Mouse (Mus musculus): ENCODE results near the gene Nr4a1. TPM values are rescaled to one million over a fixed set of nuclear protein-coding genes. Genes with fewer than 3 reads are reported as not detected.

The Nr4a1 gene
- total RNA-seq, 2 experiments from 2014 or later, result 37.0 to 45.0 TPM

DNA sequence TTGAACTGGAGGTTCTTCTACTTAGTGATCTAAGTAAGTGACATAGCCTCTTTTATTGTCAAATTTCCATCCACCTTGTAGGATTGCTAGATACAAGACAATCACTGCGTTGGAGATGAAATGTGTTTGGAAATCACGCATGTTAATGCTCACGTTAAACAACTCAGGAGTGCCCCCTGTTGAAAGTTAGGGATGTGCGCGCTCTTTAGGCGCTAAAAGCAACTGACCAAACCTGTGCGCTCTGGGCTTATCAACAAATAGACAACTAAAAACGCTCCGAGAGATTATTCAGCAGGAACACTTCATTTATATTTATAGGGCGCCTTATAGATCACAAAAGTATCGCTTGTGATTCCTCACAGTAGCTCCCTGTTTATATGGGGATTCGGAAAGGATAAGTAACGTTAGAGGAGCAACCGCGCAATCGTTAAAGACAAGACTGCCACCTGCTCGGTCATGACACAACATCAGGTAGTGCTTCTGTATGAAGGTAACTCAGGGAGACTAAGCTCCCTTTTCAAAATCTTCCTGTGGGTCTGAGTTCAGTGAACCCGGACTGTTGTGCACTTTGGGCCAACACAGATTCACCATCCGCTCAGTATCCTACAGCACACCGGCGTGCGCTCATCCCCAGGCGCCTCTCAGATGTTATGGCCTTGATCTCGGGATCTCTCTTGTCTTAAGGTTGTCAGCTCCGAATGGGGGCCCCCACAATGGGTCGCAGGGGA, 29.3 kb downstream of the Nr4a1 start:
- ATAC-seq (ENCODE audit: poor library complexity, severe bottlenecking), result peak; percentile 60

DNA sequence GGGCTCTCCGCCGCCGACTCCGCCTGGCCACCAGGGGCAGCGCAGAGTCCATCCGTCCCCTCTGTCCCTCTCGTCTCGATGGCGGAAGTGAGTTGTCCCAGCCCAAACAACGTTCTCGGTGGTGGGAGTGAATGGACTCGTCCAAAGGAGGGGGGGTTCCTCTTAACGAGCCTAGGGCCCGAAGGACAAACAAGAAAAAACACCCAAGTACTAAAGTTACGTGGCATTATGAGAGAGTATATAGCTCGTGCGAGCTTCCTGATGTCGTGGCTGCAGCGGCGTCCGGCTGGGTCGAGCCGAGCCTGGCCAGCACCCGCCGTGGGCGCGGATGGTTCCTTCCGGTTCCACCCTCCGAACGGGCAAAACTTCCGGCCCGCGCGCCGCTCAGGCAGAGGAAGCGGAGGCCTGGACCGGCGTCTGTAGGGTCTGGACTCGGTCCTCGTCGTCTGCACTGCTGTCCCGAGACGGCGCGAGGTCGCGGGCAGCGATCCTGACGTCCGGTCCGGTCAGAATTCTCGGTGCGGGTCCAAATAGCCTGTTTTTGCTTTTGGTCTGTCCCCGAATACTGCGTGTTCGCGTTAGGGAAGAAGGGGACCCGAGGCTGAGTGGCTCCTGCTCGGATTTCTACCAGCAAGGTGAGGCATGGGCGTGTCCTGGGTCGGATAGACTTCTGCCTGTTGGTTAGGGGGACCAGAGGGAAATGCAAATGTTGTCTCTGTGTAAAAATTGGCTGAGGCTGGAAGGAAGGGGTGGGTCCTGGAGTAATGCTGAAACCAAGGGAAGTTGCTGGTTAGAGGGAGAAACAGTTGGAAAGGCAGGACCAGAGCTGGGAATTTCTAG, 30.1 kb downstream of the Nr4a1 start, which contains the start of gene Atg101:
TSS of gene Atg101 (plus strand) at position 362 of the 840 bp plus-strand sequence.
- peak; percentile 92 for ATAC-seq (ENCODE audit: poor library complexity, severe bottlenecking)

DNA sequence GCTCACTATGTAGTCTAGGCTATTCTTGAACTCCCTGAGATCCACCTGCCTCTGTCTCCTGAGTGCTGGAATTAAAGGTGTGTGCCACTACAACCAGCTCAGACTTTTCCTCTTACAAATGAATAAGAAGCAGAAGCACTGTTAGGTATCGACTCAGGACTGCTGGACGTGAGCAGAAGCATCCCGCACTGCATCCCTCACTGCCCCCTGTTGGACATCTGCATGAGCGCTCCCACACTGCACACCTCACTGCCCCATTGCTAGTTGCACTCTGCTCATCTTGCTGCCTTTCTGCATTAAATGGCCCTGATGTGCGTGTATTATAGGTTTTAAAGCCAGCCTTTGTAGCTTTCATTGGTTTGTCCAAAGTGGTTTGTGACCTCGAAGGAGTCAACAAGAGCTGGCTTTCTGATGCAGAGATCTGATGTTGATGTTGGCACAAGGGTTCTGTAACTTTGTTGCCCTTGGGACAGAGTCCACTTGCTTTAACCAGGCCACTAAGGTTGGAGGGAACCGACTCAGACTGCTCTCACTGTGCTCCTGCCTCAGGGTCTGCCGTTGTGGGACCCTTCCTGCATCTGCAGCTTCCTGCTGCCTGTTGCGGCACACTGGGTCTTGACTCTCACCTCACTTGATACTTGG, 32.2 kb downstream of the Nr4a1 start:
- ATAC-seq (ENCODE audit: poor library complexity, severe bottlenecking), result 0 out of 2 replicates have a peak, but pooled peaks have one; percentile 19

DNA sequence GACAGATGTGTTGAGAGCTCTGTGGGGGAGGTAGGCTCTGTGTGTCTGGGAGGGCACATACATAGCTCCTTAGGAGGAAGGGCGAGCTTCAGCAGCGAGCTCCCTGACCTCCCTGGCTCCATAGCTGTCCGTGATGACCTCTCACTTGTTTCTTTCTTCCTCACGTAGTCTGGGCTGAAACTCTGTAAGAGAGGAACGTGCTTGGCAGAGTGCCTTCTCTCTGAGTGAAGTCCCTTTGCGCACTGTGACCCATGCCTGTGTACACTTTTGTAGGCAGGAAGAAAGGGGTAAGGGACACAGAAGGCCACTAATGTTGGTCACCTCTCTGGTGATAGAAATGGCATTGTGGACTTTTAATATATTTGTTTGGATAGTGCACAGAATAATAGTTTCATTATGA, 33.3 kb downstream of the Nr4a1 start:
- ATAC-seq (ENCODE audit: poor library complexity, severe bottlenecking), result no peak

DNA sequence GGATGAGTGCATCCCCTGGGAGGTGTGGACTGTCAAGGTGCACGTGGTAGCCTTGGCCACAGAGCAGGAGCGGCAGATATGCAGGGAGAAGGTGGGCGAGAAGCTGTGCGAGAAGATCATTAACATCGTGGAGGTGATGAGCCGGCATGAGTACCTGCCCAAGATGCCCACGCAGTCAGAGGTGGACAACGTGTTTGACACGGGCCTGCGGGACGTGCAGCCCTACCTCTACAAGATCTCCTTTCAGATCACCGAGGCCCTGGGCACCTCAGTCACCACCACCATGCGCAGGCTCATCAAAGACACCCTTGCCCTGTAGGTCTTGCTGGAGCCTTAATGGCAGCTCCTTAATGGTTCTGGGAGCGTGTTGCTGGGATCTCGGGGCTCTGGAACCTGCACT, 36.3 kb downstream of the Nr4a1 start:
- no peak for ATAC-seq (ENCODE audit: poor library complexity, severe bottlenecking)

DNA sequence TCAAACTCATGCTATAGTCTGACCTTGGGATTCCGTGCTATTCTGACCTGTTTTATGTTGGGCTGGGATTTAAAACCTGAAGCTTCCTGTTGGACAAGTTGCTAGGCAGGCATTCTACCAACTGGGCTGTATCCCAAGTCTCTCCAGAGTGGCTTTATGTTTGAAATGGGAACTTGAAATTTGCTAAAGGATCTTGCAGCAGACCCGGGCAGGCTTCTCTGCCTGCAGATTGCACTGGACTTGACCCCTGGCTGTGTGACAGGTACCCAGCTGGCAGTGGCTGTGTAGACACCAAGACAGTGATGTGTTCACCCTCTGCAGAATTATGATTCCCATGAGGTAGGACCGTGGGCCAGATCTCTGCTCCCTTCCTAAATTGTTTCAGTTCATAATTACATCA, 37.9 kb downstream of the Nr4a1 start:
- no peak for ATAC-seq (ENCODE audit: poor library complexity, severe bottlenecking)

DNA sequence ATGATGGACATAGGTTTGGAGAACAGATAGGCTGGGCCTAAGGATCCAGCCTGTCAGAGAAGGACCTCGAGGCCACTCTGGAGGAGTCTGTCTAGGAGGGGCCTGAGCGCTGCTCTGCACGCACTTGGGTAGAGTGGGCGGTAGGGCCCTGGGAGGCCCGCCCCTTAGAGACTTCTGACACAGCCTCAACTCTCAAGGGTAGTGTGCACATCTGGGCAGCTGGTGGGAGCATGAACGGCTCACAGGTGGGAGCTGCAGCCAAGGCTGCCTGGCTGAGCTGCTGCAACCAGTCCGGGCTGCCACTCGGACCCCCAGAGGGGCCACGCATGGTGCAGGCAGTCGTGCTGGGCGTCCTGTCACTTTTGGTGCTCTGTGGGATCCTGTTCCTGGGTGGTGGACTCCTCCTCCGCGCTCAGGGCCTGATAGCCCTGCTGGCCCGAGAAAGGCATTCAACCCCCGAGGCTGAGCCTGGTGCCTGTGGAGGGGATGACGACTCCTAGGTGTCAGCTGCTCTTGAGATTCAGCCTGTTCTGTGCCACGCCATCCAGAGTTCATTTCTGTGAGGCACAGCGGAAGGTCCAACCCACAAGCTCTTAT, 39.1 kb downstream of the Nr4a1 start, which contains the start of gene 6030408B16Rik:
TSS of gene 6030408B16Rik (plus strand) at position 188 of the 597 bp plus-strand sequence.
- ATAC-seq (ENCODE audit: poor library complexity, severe bottlenecking), result no peak

DNA sequence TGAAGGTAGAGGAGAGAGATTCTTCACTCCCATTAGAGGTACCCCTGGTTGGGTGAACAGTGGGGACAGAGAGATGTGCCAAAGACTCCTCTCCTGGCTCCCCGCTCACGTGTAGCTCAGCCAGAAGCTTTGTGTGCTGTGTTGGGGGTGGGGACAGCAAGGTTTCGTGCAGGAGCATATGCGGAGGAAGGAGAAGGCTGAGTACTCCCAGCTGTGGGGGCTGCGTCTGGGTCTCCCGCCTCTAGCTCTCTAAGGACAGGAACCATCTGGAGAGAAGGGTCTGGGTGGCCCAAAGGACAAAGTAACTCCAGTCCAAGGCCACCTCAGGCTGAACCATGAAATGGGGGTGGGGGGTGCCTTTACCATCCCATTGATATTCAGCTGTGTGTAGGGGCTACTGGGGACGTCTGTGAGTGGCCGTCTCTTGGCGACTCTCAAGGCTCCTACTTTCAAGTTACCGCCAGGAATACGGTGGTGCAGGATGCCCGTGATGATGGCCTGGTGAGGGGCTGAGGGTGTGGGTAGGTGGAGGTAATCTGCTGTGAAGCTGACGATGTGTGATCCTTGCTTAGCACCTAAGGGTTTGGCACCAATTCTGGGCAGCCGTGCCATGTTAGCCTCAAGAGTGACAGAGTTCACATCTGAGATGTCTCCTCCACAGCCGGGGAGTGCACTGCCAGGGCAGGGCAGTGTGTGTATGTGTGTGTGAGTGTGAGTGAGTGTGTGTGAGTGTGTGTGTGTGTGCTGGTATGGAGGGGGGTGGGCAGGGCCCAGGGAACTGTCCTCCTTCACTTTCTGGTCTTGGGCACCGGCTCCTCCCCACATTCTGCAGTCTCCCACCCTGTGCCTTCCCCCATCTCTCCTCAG, 40.2 kb downstream of the Nr4a1 start:
- ATAC-seq (ENCODE audit: poor library complexity, severe bottlenecking), result no peak

DNA sequence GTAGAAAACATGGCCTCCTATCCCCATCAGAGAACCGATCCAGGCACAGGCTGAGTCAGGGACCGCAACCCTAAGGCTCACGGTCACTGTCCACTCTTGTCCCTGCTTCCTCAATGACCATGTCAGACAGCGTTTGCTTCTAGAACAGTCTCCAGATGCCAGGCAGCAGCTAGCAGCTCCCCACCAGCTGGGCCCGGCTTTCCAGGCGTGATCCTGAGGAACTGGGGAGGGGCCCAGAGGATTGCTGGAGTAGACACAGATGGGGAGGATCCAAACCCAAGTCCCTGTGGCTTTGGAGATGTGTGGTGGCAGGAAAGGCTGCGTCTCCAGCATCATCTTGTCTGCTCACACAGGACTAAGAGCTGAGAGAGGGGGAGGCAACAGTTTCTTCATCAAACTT, 41.0 kb downstream of the Nr4a1 start:
- ATAC-seq (ENCODE audit: poor library complexity, severe bottlenecking), result no peak

DNA sequence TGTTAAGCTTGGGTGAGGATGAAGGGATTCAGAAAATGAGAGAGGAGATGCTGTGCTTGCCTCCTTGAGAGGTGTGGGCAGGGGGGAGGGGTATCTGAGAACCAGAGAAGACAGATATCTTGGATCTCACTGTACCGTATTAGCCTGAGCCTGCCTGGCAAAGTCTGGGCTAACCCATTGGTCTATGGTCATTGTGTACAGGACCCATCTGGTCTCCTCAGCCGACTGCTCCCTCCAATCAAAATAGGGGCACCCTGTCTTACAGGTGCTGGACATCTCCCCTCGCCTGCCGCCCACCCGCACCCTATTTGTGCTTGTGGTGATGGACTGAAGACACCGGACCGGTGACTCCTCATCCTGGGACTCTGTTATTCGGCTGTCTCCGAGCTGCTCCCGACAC, 41.5 kb downstream of the Nr4a1 start:
- ATAC-seq (ENCODE audit: poor library complexity, severe bottlenecking), result no peak

DNA sequence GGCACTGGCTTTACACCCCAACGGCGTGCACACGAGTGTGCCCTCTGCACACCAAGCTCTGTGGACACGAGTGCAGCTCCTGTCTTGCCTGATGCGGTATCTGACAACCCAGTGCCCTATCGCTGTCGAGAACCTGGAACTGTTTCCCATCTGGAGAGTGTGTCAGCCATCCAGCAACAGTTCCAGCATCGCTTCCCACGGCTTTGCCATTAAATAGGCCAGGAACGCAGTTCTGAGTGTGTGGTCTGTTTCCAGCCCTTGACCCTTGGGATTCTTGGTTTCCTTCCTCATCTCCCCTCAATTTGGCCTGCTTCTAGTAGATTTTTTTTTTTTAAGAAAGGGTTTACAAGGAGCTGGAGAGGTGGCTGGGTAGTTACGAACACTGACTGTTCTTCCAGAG, 42.0 kb downstream of the Nr4a1 start:
- no peak for ATAC-seq (ENCODE audit: poor library complexity, severe bottlenecking)

DNA sequence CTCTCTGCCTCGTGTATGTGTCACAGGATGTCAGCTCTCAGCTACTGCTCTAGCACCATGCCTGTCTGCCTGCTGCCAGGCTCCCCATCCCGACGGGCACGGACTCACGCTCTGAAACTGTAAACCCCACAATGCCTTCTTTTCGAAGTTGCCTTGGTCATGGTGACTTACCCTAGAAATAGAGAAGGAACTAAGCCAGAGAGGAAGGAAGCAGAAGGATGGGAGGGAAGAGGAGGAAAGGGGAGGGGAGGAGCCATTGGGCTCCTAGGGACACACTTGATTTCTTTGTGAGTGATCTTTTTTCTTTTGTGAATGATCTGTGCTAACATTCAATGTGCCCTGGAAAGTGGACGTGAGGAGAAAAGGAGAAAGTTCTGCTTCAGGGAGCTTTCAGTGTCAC, 43.9 kb downstream of the Nr4a1 start:
- ATAC-seq (ENCODE audit: poor library complexity, severe bottlenecking), result peak; percentile 83

DNA sequence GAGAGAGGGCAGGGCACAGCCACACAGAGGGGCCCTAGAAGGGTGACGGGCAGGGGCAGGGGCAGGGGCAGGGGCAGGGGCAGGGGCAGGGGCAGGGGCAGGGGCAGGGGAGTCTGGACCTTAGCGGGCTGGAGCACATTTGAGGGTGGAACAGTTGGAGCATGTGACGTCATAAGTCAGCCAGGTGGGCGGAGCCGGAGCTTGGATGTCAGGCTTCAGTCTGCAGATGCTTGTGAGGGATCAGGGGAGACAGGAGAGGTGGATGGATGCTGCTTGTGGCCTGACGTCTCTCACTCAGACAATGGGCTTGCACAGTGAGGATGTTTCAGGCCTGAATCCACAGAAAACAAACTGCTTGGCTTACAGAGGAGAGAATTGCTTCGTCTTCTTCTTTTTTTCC, 44.5 kb downstream of the Nr4a1 start:
- peak; percentile 31 for ATAC-seq (ENCODE audit: poor library complexity, severe bottlenecking)

DNA sequence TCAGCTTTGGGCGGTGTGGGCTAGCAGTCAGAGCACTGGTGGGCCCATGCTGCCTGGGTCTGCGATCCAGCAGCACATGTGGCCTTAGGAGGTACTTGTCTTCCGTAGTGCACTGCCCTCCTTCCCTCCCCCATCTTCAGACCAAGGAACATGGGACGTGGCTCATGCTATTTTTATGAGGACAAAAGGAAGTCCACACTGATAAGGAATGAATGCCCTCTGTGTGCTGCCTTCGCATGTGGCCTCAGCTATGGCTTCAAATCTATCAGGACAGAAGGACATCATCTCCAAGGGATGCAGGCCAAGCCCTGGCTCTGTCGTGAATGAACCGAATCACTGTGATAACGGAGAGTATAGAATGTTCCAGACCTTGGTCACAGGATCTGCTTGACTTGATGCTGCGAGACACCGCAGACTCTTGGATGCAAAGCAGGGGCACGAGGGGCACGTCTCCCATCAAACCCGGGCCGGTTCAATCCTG, 45.5 kb downstream of the Nr4a1 start:
- ATAC-seq (ENCODE audit: poor library complexity, severe bottlenecking), result no peak

DNA sequence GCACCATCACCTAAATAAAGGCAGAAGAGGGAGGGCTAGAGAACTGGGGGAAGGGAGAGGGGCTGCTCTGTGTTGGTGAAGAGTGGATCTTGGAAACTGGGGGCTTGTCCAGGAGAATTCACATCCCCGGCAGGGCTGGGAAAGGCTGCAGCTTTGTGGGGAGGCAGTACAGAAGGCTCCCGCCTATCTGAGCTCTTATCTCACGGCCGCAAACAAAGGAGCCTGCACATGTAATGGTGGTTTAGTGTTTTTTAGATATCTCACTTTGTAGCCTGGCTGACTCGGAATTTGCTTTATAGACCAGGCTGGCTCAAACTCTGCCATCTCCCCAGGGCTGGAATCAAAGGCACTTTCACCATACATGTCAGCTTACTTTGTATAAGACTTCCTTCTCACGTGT, 46.1 kb downstream of the Nr4a1 start:
- ATAC-seq (ENCODE audit: poor library complexity, severe bottlenecking), result no peak

DNA sequence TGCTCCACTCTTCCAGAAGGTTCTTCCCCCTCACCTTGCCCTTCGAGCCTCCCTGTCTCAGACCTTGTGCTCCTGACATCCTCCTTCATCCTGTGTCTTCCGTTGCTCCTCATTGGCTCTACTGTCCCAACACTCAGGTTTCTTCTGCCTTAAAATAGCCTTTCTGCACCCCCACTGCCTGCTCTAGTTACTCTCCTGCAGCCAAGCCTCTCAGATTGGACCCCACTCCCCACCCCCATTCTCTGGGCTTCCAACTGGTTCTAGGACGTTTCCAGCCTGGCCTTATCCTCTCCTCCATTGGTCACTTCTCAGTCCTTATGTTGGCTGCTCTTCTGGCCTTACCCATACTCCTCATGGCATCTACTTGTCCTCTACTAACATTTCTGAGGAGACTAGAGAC, 48.1 kb downstream of the Nr4a1 start:
- no peak for ATAC-seq (ENCODE audit: poor library complexity, severe bottlenecking)

DNA sequence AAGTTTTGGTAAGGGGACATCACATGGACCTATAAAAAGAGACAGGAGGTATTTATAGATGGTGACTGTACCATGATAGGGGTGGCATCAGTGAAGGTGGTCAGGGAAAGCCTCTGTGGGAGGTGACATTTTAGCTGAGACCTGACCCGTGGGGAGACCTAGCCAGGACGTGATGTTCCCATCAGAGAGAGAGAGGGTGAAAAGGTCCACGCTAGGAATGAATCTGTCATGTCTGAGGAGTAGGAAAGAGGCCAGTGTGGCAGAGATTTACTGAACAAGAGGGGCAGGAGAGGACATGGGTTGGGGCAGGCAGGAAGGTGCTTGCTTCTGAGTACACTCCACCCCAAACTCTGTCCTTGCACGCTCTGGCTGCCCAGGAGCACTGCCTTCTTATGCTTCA, 49.8 kb downstream of the Nr4a1 start:
- ATAC-seq (ENCODE audit: poor library complexity, severe bottlenecking), result no peak

DNA sequence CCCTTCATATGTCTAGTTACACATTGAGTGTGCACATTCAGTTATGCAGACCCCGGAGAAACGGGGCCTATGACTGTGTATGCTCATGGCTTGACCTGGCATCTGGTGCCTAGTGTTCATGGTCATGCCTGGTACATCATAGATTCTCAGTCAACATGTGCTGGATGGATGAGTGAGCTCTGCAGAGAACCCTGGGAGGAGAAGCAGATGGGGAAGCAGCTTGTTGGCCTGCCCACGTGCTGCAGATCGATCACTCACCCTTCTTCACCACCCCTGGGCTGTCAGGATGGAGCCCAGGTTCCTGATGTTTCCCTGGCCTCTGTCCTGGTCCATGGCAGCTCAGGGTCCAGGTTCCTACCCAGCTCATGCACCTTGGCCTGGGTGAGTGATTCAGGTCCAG, 52.4 kb downstream of the Nr4a1 start:
- ATAC-seq (ENCODE audit: poor library complexity, severe bottlenecking), result no peak

DNA sequence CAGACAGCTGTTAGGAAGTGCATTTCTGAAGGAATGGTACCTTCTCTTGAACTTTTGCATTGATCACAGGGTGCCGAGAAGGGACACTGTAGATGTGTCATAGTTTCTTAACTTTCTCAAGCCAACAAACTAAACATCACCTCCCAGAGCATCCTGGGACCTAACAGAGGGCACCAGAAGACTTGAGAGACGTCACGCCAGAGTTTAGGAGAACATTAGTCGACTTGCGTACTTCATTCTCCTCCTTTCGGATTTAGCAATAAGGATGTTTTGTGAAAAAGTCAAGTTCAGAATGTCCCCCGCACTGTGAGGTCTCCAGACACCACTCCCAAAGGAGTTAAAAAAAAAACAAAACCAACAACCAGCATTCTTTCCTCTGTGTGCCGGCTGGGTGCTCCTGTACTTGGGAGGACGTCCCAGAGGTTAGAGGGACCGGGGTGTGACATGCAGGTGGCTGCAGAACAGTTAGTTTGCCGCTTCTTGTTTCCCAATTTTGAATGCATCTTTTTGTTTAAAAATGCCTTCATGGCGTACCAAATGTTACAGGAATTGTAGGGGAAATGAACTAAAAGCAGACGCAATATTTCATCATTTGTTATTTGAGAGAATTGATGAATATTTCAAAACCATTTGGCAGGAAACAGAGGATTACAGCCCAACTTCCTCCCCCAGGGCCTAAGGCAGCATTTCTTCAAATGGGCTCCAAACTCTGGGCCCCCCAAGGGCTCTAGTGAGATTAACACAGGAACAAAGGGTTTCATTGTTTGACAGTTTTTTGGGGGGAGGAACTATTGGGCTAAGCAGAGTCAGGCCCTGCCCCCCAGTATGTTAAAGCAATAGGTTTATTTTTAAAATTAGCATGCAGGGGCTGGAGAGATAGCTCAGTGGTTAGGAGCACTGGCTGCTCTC, 54.6 kb downstream of the Nr4a1 start:
- ATAC-seq (ENCODE audit: poor library complexity, severe bottlenecking), result peak; percentile 79
